Mouse (Mus musculus) intestine, embryonic 15.5 days (tissue): ENCODE results near the gene Klf11. TPM values are rescaled to one million over a fixed set of nuclear protein-coding genes. Genes with fewer than 3 reads are reported as not detected.

Experiments
- ATAC-seq: fragments of 200-750 bp; cut with Nextera tagmentation; 2 replicates; pipeline ENCODE4 v1.8.0; 2017; ENCODE audit warnings: moderate TSS enrichment, moderate library complexity
- H3K27ac ChIP-seq: fragments of 300-500 bp; sonication (generic); 2 replicates; pipeline ENCODE4 v1.5.1; 2015; ENCODE audit warnings: mild to moderate bottlenecking, inconsistent platforms
- H3K27me3 ChIP-seq: fragments of 300-500 bp; sonication (generic); replicated peaks from 2 replicates; pipeline ENCODE4 v1.6.1; 2015; ENCODE audit warnings: inconsistent platforms
- H3K36me3 ChIP-seq: fragments of 300-500 bp; sonication (generic); 2 replicates; pipeline ENCODE4 v1.6.1; 2015; ENCODE audit warnings: inconsistent platforms
- H3K4me1 ChIP-seq: fragments of 300-500 bp; sonication (generic); replicated peaks from 2 replicates; pipeline ENCODE4 v1.6.1; 2015; ENCODE audit warnings: inconsistent platforms
- H3K4me2 ChIP-seq: fragments of 300-500 bp; sonication (generic); replicated peaks from 2 replicates; pipeline ENCODE4 v1.6.1; 2015; ENCODE audit warnings: mild to moderate bottlenecking, inconsistent platforms
- H3K4me3 ChIP-seq: fragments of 300-500 bp; sonication (generic); replicated peaks from 2 replicates; pipeline ENCODE4 v1.5.1; 2015; ENCODE audit warnings: inconsistent platforms
- H3K9ac ChIP-seq: fragments of 300-500 bp; sonication (generic); 2 replicates; pipeline ENCODE4 v1.6.1; 2015; ENCODE audit warnings: inconsistent platforms
- H3K9me3 ChIP-seq: fragments of 300-500 bp; sonication (generic); 2 replicates; pipeline ENCODE4 v1.6.1; 2016; ENCODE audit warnings: inconsistent platforms
- WGBS: fragments of 180-500 bp; shearing (Covaris S2); methylation state at CpG from one replicate; pipeline ENCODE4 v1.1.7; 2015; 5-methylcytosine and 5-hydroxymethylcytosine counted together
- polyA plus RNA-seq: library from polyadenylated mRNA; unstranded; fragments of >200 nt; fragmentation: Nextera tagmentation; extraction: Ambion mirVana; gene quantifications from 2 replicates; pipeline ENCODE4 v1.2.1, GENCODE M21; 2015

Gene Klf11
- polyA plus RNA-seq, 1 experiment from 2014 or later, result 10.9 TPM

GRCm38 (mm10) chr12:24708824-24709218, 57.7 kb downstream of the Klf11 start:
- under 1% methylated on average over 17 of the region's 17 CpGs for WGBS
- ATAC-seq, result no peak
- H3K27ac ChIP-seq, result peak overlapping the region; percentile 82

DNA sequence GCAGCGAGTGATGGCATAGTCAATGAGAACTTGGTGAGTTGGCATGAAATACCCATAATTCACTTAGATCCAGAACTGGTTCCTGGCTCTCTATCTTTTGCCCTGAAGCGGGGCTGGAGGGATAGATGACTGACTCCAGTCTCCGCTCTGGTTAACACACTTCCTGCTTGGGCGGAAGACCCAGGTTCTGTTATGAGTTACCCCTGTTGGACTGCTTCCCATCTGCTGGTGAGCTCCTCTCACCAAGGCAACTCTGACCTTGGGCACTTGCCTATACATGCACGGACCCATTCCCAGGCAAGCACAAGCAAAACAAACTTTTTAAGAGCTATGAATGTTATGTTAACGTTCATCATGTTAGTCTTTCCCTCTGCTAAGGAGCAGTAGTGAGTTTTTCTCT, 58.3 kb downstream of the Klf11 start:
- peak overlapping the region; percentile 95 for H3K4me3 ChIP-seq
- H3K4me2 ChIP-seq, result peak overlapping the region; percentile 86
- peaks cover 29% of the 10 kb centered on the region for H3K4me1 ChIP-seq
- H3K36me3 ChIP-seq, result peaks cover 2% of the 10 kb centered on the region
- H3K9ac ChIP-seq, result peak overlapping the region; percentile 76
- H3K9me3 ChIP-seq, result no peaks in the 10 kb centered on the region
- no peaks in the 10 kb centered on the region for H3K27me3 ChIP-seq
- 11% methylated on average over 6 of the region's 6 CpGs for WGBS
- H3K27ac ChIP-seq, result peak overlapping the region; percentile 82; the same call in 1 of the 2 replicates
- no peak for ATAC-seq

More at GRCm38 (mm10) chr12:24708824-24709218, 57.7 kb downstream of the Klf11 start:
- Histone ChIP-seq H3K4me3 (peak overlapping the region; percentile 95), H3K4me2 (peak overlapping the region; percentile 86), H3K27me3 (no peaks in the 10 kb centered on the region), H3K4me1 (peaks cover 29% of the 10 kb centered on the region), H3K9me3 (no peaks in the 10 kb centered on the region), H3K36me3 (peaks cover 2% of the 10 kb centered on the region), H3K9ac (peak overlapping the region; percentile 76)

GRCm38 (mm10) chr12:24709831-24710508, 58.9 kb downstream of the Klf11 start:
- Histone ChIP-seq H3K9me3 (no peaks in the 10 kb centered on the region), H3K4me1 (peaks cover 29% of the 10 kb centered on the region), H3K36me3 (peaks cover 2% of the 10 kb centered on the region), H3K9ac (0 out of 2 replicates have a peak overlapping the region, but pooled peaks have one; percentile 76), H3K4me2 (peak overlapping the region; percentile 86), H3K27me3 (no peaks in the 10 kb centered on the region), H3K4me3 (peak overlapping the region; percentile 95; the same call in 1 of the 2 replicates), H3K27ac (0 out of 2 replicates have a peak overlapping the region, but pooled peaks have one; percentile 20)
- 36% methylated on average over 5 of the region's 5 CpGs for WGBS
- ATAC-seq, result no peak

GRCm38 (mm10) chr12:24710672-24711071, 59.6 kb downstream of the Klf11 start:
- Histone ChIP-seq H3K4me1 (peaks cover 29% of the 10 kb centered on the region), H3K27me3 (no peaks in the 10 kb centered on the region), H3K27ac (0 out of 2 replicates have a peak overlapping the region, but pooled peaks have one; percentile 20), H3K36me3 (peaks cover 2% of the 10 kb centered on the region), H3K4me3 (no peak overlapping the region), H3K9me3 (no peaks in the 10 kb centered on the region), H3K9ac (no peak overlapping the region), H3K4me2 (peak overlapping the region; percentile 86)
- ATAC-seq, result no peak
- 63% methylated on average over 5 of the region's 5 CpGs for WGBS

Other genes with a start within 250 kb of the Klf11 start
- 19.5 and 19.9 TPM in 2 replicates for gene Taf1b, start 152.9 kb upstream of the Klf11 start, polyA plus RNA-seq
- gene Grhl1, start 79.0 kb upstream of the Klf11 start, polyA plus RNA-seq, result 0.83 and 1.0 TPM in 2 replicates
- 2.1 and 2.3 TPM in 2 replicates for gene Cys1, start 30.5 kb downstream of the Klf11 start, polyA plus RNA-seq
- 161 and 178 TPM in 2 replicates for gene Rrm2, start 57.0 kb downstream of the Klf11 start, polyA plus RNA-seq
- 22.2 and 26.1 TPM in 2 replicates for gene Mboat2, start 179.6 kb downstream of the Klf11 start, polyA plus RNA-seq